Mouse (Mus musculus): Measurements from ENCODE around the gene Polr2m. TPM values are rescaled to one million over a fixed set of nuclear protein-coding genes. Genes with fewer than 3 reads are reported as not detected.
A peak's percentile ranks its signal among the peaks of the same experiment; 100 is the strongest.
"Not testable (repeated sequence)": the region's sequence is repeated elsewhere in the genome, so short reads cannot be mapped to it uniquely, and the experiment has no call there.

Polr2m gene
- polyA plus RNA-seq, 1 experiment from 2014 or later: 497 TPM

DNA sequence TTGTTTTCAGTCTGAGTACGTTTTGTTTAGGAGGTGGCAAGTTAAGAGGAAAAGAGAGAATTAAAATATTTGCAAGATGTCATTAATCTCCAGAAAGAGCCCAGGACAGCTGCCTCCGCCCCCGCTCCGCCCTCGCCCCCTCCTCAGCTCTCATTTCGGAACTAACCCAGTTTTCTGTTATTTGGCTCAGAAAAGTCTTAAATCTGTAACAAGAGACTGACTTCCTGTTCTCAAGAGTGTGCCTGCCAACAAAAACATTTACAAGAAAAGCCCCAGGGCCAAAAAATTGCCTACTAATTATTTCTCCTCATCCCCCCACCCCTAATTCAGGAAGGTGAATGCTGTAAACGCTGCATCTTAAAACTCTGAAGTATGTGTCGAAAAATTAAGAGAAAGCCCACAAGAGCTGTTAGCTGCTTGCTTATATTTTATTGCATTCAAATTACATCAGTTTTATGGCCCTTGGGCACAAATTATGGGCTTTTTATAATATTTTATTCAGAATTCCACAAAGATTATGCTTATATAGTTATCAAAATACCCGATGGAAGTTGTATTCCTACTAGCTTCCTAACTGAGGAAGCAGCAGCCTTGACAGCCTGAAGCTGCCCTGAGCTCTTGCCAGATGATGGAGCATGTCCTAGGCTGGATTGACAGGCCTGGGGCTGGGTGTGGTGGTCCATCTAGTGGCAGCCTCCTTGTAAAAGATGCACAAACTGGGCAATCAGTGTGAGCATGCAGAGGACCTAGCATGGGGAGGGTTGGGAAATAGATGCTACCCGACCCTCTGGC, 12.9 kb upstream of the Polr2m start:
- ATAC-seq (ENCODE audit: low FRiP score, low TSS enrichment): peak; percentile 49; the same call in 1 of the 2 replicates

DNA sequence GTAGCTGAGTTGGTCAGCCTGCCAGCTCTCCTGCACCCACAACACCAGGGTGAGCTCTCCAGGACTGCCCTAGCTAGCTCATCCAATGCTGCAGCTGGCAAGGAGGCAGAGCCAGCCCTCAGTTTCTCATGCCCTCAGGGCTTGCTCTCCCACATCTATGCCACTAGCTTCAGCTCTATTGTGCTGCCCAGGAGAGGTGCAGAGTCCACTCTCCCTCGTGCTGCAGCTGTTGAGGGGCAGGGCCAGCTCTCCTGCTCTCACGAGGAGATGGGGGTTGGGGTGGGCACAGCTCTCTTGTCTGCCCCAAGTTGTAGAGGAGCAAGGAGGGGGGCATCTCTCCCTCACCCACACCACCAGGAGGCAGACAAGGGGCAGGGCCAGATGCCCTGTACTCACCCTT, 10.9 kb upstream of the Polr2m start:
- 0 out of 2 replicates have a peak overlapping the region, but pooled peaks have one; percentile 11 for H3K27ac ChIP-seq (ENCODE audit: low read length)
- H3K9me3 ChIP-seq (ENCODE audit: low read length): no peaks in the 10 kb centered on the region
- no peak overlapping the region for H3K4me3 ChIP-seq (ENCODE audit: low read length)
- no peak overlapping the region for H3K4me2 ChIP-seq (replicated peaks; ENCODE audit: low read depth, low read length)
- H3K9ac ChIP-seq (replicated peaks; ENCODE audit: low read length): no peak overlapping the region
- H3K27me3 ChIP-seq (ENCODE audit: insufficient read depth, low read length): no peaks in the 10 kb centered on the region
- peaks cover 43% of the 10 kb centered on the region for H3K4me1 ChIP-seq (ENCODE audit: insufficient read depth, low read length)
- H3K36me3 ChIP-seq (ENCODE audit: insufficient read depth, low read length): no peaks in the 10 kb centered on the region
- peak; percentile 69 for ATAC-seq (ENCODE audit: low FRiP score, low TSS enrichment)
- 36% methylated on average over 2 of the region's 2 CpGs for WGBS

More for the DNA sequence above, 12.9 kb upstream of the Polr2m start:
- Histone ChIP-seq H3K4me1 (ENCODE audit: insufficient read depth, low read length) (peaks cover 27% of the 10 kb centered on the region), H3K27me3 (ENCODE audit: insufficient read depth, low read length) (no peaks in the 10 kb centered on the region), H3K4me3 (ENCODE audit: low read length) (no peak overlapping the region), H3K27ac (ENCODE audit: low read length) (peak overlapping the region; percentile 82), H3K4me2 (replicated peaks; ENCODE audit: low read depth, low read length) (peak overlapping the region; percentile 17; the same call in 1 of the 2 replicates), H3K9ac (replicated peaks; ENCODE audit: low read length) (no peak overlapping the region), H3K9me3 (ENCODE audit: low read length) (no peaks in the 10 kb centered on the region), H3K36me3 (ENCODE audit: insufficient read depth, low read length) (no peaks in the 10 kb centered on the region)
- WGBS: 16% methylated on average over 10 of the region's 10 CpGs

DNA sequence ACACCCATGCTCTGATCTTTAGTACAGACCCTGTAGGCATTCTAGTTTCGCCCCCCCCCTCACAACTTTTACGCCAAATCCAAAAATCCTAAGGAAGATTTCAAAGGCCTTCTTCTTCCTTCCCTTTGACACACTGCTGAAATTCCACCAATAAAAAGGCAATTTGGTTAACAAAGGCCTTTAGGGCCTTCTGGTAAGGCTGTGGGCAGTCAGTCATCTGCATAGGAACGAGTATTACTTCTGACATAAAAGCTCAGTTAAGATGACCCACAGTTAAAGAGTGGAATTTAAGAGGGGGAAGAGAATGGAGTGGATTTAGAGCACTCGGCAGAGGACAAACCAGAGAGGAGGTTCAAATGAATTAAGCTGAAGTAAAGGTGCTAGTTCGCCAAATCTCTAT, 8.0 kb upstream of the Polr2m start:
- Histone ChIP-seq H3K36me3 (ENCODE audit: insufficient read depth, low read length) (no peaks in the 10 kb centered on the region), H3K9ac (replicated peaks; ENCODE audit: low read length) (no peak overlapping the region), H3K9me3 (ENCODE audit: low read length) (no peaks in the 10 kb centered on the region), H3K4me2 (replicated peaks; ENCODE audit: low read depth, low read length) (no peak overlapping the region), H3K27ac (ENCODE audit: low read length) (no peak overlapping the region; the same call in 1 of the 2 replicates), H3K4me1 (ENCODE audit: insufficient read depth, low read length) (peaks cover 51% of the 10 kb centered on the region), H3K4me3 (ENCODE audit: low read length) (no peak overlapping the region), H3K27me3 (ENCODE audit: insufficient read depth, low read length) (no peaks in the 10 kb centered on the region)
- WGBS: 56% methylated on average over 5 of the region's 5 CpGs
- ATAC-seq (ENCODE audit: low FRiP score, low TSS enrichment): no peak

DNA sequence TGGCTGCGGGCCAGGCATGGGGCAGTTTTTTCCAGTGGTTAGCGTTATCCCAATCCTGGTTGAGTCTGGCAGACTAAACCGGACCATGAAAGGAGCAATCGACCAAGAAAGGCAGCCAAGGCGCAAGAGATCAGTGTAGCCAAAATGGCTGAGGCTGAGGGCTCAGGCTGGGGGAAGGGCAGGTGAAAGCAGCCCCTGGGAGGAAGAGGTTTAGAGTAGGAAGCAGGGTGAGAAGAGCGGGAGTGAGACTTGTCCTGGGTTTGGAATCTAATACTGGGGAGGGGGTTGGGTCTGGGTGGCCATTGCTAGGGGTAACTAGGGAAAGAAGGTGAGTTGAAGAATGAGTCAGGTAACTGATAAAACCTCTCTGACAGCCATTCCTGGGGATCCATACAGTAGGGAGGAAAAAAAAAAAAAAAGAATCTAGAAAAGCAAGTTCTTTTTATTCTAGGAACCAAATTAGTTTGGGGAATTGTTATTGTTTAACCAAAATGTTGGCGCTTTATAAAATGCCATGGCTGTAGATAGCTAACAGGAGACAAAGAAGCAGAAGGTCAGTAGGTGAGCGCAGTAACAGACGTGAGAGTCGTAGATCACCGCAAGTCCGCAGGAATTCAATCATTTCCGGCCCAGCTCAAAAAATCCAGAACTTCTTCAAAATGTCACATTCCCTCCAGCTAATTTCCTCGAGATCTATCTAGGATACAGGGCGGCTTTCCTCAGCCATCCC, 6.7 kb upstream of the Polr2m start:
- Histone ChIP-seq H3K27me3 (ENCODE audit: insufficient read depth, low read length) (no peaks in the 10 kb centered on the region), H3K4me3 (ENCODE audit: low read length) (no peak overlapping the region), H3K27ac (ENCODE audit: low read length) (peak overlapping the region; percentile 81), H3K4me2 (replicated peaks; ENCODE audit: low read depth, low read length) (no peak overlapping the region), H3K4me1 (ENCODE audit: insufficient read depth, low read length) (peaks cover 42% of the 10 kb centered on the region), H3K9me3 (ENCODE audit: low read length) (no peaks in the 10 kb centered on the region), H3K9ac (replicated peaks; ENCODE audit: low read length) (peak overlapping the region; percentile 36; the same call in 1 of the 2 replicates), H3K36me3 (ENCODE audit: insufficient read depth, low read length) (no peaks in the 10 kb centered on the region)
- WGBS: 55% methylated on average over 15 of the region's 15 CpGs
- no peak for ATAC-seq (ENCODE audit: low FRiP score, low TSS enrichment)

DNA sequence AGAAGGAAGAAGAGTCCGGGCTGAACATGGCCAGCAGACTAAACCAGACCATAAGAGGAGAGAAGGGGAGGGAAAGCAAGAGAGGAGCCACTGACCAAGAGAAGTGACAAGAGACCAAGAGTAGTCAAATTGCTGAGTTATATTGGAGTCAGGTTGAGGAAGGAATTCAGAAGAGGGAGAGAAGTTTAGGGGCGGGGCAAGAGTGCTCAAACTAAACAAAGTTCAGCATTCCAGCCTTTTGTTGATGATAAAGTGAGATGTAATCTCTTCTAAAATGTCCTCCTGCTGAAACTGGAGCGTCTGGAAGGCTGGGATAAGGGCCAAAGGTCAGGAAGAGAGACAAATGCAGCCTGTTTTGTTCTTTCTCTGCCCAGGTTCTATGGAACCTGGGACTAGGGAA, 4.3 kb upstream of the Polr2m start:
- no peak for ATAC-seq (ENCODE audit: low FRiP score, low TSS enrichment)
- peak overlapping the region; percentile 51 for H3K27ac ChIP-seq (ENCODE audit: low read length)
- H3K9ac ChIP-seq (replicated peaks; ENCODE audit: low read length): no peak overlapping the region
- peaks cover 37% of the 10 kb centered on the region for H3K4me1 ChIP-seq (ENCODE audit: insufficient read depth, low read length)
- H3K27me3 ChIP-seq (ENCODE audit: insufficient read depth, low read length): no peaks in the 10 kb centered on the region
- H3K36me3 ChIP-seq (ENCODE audit: insufficient read depth, low read length): no peaks in the 10 kb centered on the region
- H3K9me3 ChIP-seq (ENCODE audit: low read length): no peaks in the 10 kb centered on the region
- H3K4me2 ChIP-seq (replicated peaks; ENCODE audit: low read depth, low read length): no peak overlapping the region
- H3K4me3 ChIP-seq (ENCODE audit: low read length): no peak overlapping the region
- WGBS: 35% methylated on average over 3 of the region's 3 CpGs

DNA sequence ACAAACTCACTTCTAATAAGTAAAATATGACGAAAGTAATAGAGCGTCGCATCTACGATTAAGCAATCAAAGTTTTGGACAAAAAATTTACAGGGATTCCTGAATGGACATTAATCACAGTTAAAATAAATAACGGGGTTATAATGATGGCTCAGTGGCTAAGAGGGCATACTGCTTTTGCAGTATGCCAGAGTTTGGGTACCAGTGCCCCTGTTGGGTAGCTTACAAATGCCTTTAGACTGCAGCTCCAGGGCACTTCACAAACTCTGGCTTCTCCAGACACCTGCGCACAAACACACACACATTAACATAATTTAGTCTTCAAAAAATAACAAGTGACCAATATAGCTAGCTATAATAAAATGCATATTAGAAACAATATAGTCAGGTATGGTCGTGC, 392 bp upstream of the Polr2m start:
- H3K4me2 ChIP-seq (replicated peaks; ENCODE audit: low read depth, low read length): peak overlapping the region; percentile 32; the same call in 1 of the 2 replicates
- WGBS: 37% methylated on average over 7 of the region's 7 CpGs
- H3K27ac ChIP-seq (ENCODE audit: low read length): peak overlapping the region; percentile 99; the same call in 1 of the 2 replicates
- no peaks in the 10 kb centered on the region for H3K27me3 ChIP-seq (ENCODE audit: insufficient read depth, low read length)
- peak; percentile 29; the same call in 1 of the 2 replicates for ATAC-seq (ENCODE audit: low FRiP score, low TSS enrichment)
- H3K9ac ChIP-seq (replicated peaks; ENCODE audit: low read length): peak overlapping the region; percentile 100
- H3K4me1 ChIP-seq (ENCODE audit: insufficient read depth, low read length): peaks cover 30% of the 10 kb centered on the region
- peaks cover 23% of the 10 kb centered on the region for H3K36me3 ChIP-seq (ENCODE audit: insufficient read depth, low read length)
- no peaks in the 10 kb centered on the region for H3K9me3 ChIP-seq (ENCODE audit: low read length)
- H3K4me3 ChIP-seq (ENCODE audit: low read length): peak overlapping the region; percentile 97

DNA sequence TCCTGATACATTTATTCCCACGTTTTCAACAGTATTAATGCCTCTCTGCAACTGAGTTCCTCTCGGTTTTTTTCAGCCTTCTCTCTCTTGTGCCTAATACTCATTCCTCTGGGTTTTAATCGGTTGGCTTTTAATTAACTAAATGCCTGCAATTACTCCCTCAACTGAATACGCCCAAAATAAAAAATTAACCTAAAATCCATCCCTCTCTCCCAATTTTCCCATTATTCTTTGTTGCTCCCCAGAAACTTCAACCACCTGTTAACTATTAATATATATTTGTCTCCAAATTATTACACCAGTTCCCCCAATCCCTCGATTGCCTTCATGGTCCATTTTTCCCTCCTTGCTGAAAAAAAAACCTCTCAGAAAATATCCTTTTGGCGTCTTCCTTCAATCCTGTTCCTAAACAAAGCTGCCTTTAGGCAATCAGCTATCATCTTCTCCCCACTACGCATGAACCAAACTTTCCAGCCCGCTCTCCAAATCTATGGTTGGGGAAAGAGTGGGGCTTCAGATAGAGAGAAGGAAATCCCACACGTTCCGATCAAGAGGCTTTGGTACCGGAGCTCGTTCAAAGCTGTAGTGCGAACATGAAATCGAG, 762 bp downstream of the Polr2m start:
- 1% methylated on average over 14 of the region's 14 CpGs for WGBS
- Histone ChIP-seq H3K27me3 (ENCODE audit: insufficient read depth, low read length) (no peaks in the 10 kb centered on the region), H3K4me2 (replicated peaks; ENCODE audit: low read depth, low read length) (peak overlapping the region; percentile 84)

DNA sequence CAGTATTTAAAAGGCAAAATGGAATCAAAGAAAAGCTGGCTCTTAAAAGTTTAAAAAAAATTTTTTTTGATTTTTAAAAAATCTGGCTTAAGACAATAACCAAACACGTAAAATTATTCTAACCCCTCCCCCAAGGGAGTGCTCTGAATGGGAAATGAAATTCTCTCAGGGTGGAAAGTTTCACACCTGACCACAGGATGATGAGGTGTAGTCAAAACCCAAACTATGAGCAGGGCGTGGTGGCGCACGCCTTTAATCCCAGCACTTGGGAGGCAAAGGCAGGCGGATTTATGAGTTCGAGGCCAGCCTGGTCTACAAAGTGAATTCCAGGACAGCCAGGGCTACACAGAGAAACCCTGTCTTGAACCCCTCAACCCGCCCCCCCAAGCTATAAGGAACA, 1.9 kb downstream of the Polr2m start:
- ATAC-seq (ENCODE audit: low FRiP score, low TSS enrichment); H3K9me3 ChIP-seq (ENCODE audit: low read length); H3K27ac ChIP-seq (ENCODE audit: low read length); H3K9ac ChIP-seq (replicated peaks; ENCODE audit: low read length); H3K27me3 ChIP-seq (ENCODE audit: insufficient read depth, low read length): not testable (repeated sequence)
- 65% methylated on average over 7 of the region's 7 CpGs for WGBS
- Histone ChIP-seq H3K4me3 (ENCODE audit: low read length) (peak overlapping the region; percentile 97), H3K4me1 (ENCODE audit: insufficient read depth, low read length) (peaks cover 18% of the 10 kb centered on the region), H3K36me3 (ENCODE audit: insufficient read depth, low read length) (peaks cover 45% of the 10 kb centered on the region), H3K4me2 (replicated peaks; ENCODE audit: low read depth, low read length) (peak overlapping the region; percentile 84)

More for the DNA sequence above, 762 bp downstream of the Polr2m start:
- Histone ChIP-seq H3K27ac (ENCODE audit: low read length) (peak overlapping the region; percentile 99), H3K4me1 (ENCODE audit: insufficient read depth, low read length) (peaks cover 24% of the 10 kb centered on the region), H3K4me3 (ENCODE audit: low read length) (peak overlapping the region; percentile 97), H3K9ac (replicated peaks; ENCODE audit: low read length) (peak overlapping the region; percentile 100), H3K9me3 (ENCODE audit: low read length) (no peaks in the 10 kb centered on the region), H3K36me3 (ENCODE audit: insufficient read depth, low read length) (peaks cover 34% of the 10 kb centered on the region)
- ATAC-seq (ENCODE audit: low FRiP score, low TSS enrichment): no peak

DNA sequence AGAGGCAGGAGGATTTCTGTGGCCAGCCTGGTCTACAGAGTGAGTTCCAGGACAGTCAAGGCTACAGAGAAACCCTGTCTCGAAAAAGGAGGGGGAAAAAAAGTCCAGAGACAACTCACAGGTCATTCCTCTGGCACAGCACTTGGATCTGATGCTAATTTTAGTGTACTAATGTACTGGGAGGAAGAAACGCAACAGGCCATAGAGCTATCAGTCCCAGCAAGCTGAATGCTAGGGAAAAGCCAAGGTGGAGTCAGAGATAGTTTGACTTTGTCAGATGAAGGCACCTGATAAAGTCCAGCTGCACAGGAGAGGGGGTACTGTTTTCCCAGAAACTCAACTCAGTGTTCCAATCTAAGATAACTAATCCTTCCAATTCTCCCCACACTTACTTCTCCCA, 5.4 kb downstream of the Polr2m start:
- 93% methylated on average over 2 of the region's 2 CpGs for WGBS

More for the DNA sequence above, 5.4 kb downstream of the Polr2m start:
- Histone ChIP-seq H3K4me1 (ENCODE audit: insufficient read depth, low read length) (peaks cover 18% of the 10 kb centered on the region), H3K9me3 (ENCODE audit: low read length) (no peaks in the 10 kb centered on the region; the same call in 1 of the 2 replicates), H3K4me3 (ENCODE audit: low read length) (no peak overlapping the region), H3K27ac (ENCODE audit: low read length) (no peak overlapping the region), H3K9ac (replicated peaks; ENCODE audit: low read length) (no peak overlapping the region), H3K4me2 (replicated peaks; ENCODE audit: low read depth, low read length) (no peak overlapping the region), H3K36me3 (ENCODE audit: insufficient read depth, low read length) (peaks cover 75% of the 10 kb centered on the region), H3K27me3 (ENCODE audit: insufficient read depth, low read length) (no peaks in the 10 kb centered on the region)
- no peak for ATAC-seq (ENCODE audit: low FRiP score, low TSS enrichment)

All from kidney, embryonic 16.5 days (tissue).